Mouse (Mus musculus): ENCODE measurements around the gene Sez6l.

The Sez6l gene

DNA sequence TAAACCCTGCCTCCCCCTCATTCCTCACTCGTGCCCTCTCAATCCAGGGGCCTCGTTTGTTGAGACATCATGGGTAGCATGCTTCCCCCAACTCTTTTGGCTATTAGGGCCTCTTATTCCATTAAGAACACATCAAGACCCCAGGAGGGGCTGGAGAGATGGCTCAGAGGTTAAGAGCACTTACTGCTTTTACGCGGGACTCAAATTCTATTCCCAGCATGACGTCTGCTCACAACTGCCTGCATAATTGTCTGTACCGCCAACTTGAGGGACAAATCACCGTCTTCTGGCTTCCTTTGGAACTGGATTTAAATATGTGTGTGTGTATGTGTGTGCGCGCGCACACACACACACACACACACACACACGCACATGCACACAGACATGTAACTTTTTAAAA is 42.8 kb downstream of the Sez6l start:
- in situ Hi-C loops (cut with MboI, MseI) = no loop called here

DNA sequence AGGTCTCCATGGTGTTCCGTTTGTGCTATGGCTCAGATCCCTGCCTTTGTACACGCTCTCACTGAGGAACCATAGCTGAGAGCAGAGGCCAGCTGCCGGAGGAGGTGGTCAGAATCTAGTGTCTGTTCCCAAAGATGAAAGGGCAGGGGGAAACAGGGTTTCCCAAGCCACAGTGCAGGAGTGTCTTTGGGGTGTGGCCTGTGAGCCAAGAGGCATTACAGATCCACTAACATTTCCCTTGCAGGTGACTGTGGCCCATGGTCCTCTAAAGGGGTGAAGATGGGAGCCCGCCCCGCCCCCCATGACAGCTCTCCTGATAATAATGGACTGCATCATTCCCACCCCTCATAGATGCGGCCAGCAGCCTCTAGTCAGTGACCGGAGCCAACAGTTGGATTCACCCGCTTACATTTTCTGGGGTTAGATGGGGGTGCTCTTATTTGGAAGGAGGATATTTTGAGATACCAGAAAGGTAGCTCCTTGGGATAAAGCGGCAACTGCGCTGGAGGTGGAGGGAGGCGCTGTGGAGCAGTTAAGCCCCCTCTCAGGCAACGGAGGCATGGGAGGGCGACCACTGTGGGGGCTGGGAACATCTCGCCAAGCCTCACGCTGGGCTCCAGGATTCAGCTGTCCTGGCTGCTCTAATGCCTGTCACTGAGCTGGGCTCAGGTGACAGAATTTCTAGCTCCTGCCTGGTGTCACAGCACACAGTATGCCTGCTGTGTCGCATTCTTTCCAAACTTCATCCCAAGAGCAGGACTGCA is 43.5 kb downstream of the Sez6l start:
- in situ Hi-C loops (cut with MboI, MseI) = no loop called here

DNA sequence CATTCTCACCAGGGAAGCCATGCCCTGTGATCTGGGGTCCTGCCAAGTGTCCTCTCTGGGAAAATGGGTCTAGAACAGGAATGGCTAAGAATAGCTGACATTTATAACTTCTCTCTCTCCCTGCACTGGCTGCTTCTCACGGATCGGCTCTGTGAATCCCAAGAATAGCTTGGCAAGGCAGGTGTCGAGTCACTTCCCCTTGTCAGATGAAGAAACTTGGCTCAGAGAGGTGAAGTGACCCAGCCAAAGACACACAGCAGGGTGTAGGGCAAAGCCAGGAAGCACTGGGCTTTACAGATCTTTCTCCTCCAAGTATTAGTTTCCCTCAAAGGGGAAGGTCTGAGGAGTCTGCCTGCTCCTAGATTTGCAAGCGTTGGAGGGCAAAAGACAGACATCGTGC is 44.1 kb downstream of the Sez6l start:
- in situ Hi-C loops (cut with MboI, MseI) = no loop called here

DNA sequence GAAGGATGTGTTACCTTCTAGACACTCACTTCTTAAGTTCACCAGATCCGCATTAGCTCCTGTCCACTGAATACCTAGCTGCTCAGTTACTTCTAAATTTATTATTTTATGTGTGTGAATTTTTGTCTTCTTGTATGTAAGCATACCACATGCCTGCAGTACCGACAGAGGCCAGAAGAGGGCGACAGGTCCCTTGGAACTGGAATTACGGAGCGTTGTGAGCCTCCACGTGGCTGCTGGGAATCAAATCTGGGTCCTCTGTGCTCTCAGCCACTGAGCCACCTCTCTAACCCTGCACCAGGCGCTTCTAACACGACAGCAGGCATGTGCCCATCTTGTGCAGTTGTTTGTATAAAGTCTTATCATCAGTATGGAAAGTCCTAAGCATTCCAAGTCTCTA is 44.8 kb downstream of the Sez6l start:
- in situ Hi-C loops (cut with MboI, MseI) = no loop called here

DNA sequence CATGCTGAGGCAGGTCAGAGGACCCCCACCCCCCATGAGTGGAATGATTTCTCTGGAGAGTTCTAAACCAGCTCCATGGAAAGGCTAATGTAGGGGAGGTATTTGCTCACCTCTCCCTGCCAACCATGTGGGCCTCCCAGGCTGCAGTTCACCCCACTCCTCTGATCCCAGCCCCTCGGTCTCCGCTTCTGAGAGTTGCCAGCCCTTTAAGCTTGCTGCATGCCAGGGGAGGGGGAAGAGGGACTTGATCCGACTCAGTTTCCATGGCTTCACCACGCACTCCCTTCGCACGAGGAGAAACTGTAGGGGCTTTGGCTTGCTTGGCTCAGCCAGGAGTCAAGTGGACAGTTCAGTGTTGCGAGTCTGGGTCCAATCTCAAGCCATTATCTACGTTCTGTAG is 45.9 kb downstream of the Sez6l start:
- in situ Hi-C loops (cut with MboI, MseI) = no loop called here

DNA sequence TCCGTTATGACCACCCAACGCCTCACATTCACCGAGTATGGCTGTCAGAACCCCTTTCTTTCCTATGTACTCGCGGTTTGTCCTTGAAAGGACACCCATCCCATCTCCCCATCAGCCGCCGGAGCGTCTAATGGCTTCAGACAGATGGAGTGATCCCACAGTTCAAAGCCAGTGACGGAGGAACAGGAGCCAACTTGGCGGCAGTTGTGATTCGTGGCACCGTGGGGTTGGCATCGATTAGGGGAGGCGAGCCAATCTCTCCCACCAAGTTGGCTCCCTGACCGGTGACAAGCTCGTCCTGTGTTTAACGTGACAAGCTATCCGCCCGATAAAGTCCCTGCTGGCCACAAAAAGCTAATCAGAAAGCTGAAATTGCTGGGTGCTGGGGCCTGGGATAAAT is 50.0 kb downstream of the Sez6l start:
- in situ Hi-C loops (cut with MboI, MseI) = no loop called here

DNA sequence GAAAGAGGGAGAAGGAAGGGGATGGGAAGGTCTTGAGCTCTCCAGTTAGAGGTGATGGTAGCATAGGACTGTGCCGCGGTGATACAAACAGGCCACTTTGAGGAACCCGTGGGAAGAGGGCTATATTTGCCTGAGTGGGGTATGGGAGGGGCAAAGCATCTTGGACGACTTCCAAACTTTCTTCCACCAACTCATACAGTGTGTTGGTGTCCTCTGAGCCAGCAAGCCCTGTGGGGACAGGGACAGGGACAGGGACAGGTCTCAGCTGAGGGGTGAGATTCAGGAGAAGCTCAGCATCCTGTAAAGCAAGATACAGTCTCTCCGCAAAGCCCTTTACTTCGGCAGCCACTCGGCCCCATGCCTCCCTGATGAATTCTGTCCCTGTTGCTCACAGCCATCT is 50.5 kb downstream of the Sez6l start:
- in situ Hi-C loops (cut with MboI, MseI) = no loop called here

DNA sequence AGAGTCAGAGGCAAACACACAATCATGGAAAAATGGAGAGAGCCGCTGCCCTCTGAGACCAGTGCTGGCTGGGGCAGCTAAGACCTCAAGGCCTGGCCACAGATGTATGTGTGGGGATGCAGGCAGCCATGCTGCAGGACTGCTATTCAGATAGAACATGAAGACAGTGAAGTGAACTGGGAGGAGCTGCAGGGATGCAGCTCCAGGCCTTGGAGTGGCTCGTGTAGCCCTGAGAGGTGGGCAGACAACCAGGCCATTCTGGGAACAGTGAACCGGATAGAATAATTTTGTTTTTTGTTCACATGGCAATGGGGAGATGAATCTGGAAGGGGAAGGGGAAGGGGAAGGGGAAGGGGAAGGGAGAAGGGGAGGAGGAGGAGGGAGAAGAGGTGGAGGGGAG is 51.0 kb downstream of the Sez6l start:
- in situ Hi-C loops (cut with MboI, MseI) = no loop called here

DNA sequence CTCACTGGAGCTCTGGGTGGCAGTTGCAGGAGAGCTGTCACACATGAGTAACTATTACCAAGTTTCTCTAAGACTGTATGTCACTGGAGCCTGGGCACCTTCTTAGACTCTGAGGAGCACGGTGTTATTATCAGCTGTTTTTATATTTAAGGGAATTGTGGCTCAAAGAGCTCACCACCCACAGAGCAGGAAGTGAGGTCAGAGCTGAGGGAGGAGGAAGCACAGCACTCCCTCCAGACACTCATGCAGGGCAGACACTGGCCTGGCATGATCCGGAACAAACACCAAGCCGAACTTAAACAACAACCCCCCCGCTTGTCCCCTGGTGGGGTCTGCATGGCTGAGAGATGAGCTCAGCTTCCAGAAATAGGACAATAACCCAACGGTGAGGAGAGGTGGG is 51.7 kb downstream of the Sez6l start:
- in situ Hi-C loops (cut with MboI, MseI) = no loop called here

DNA sequence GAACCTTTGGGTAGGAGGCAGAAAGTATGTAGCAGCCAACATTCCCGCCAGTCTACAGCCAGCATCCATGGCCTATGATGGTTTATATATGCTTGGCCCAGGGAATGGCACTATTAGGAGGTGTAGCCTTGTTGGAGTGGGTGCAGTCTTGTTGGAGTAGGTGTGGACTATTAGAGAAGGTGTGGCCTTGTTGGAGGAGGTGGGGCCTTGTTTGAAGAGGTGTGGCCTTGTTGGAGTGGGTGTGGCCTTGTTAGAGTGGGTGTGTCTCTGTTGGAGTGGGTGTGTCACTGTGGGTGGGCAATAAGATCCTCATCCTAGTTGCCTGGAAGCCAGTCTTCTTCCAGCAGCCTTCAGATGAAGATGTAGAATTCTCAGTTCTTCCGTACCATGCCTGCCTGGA is 53.2 kb downstream of the Sez6l start:
- in situ Hi-C loops (cut with MboI, MseI) = no loop called here

DNA sequence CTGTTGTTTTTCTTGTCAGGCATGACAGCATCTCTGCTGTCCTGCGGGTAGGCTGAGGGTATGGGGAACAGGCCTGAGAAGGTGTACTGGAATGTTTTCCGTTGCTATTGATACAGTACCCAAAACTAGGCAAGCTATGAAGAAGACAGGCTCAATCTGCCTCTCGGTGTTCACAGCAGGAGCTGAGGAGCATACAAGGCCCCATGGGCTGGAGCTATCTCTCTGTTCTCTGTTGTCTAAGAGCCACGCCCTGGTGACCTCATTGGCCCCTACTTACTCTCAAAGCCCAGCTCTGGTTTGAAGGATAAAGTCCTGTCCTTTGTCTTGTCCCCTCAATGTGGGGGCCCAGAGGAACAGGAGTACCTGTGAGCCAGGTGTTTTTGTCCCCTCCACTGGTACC is 53.7 kb downstream of the Sez6l start:
- in situ Hi-C loops (cut with MboI, MseI) = no loop called here

DNA sequence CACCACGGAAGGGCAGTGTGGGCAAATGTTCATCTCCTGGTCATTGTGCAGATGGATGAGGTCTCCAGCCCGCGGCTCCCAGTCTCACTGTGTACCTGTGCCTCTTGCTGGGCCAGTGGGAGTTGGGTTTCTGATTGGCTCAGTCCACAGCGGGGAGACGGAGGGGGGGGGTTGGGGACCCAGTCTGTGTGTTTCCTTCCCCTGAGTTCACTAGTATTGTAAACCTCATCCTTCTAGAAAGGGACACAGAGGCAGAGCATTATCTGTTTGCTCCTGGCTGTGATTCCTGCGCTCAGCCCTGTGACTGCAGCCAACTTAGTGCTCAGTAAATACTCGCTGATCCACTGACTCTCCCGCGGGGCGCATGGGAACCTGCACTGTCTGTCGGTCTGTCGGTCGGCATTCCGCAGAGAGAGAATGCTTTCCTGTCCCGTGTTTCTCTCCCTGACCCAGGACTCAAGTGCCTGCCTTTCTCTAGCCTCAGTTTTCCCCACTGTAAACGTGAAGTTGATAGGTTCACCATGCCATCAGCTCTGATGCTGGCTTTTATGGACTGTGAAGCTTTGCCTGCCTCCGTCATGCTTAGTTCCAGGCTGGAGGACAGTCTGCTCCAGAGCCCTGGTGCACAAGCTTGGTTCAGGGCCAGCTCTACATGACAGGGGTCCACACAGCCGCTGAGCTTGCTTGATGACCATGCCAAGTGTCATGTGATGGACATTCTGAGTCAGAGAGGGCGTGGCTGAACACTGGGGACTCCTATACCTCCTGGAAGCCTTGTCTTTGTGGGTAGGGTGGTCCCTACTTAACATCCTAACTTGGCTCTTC is 55.1 kb downstream of the Sez6l start:
- in situ Hi-C loops (cut with MboI, MseI) = no loop called here

DNA sequence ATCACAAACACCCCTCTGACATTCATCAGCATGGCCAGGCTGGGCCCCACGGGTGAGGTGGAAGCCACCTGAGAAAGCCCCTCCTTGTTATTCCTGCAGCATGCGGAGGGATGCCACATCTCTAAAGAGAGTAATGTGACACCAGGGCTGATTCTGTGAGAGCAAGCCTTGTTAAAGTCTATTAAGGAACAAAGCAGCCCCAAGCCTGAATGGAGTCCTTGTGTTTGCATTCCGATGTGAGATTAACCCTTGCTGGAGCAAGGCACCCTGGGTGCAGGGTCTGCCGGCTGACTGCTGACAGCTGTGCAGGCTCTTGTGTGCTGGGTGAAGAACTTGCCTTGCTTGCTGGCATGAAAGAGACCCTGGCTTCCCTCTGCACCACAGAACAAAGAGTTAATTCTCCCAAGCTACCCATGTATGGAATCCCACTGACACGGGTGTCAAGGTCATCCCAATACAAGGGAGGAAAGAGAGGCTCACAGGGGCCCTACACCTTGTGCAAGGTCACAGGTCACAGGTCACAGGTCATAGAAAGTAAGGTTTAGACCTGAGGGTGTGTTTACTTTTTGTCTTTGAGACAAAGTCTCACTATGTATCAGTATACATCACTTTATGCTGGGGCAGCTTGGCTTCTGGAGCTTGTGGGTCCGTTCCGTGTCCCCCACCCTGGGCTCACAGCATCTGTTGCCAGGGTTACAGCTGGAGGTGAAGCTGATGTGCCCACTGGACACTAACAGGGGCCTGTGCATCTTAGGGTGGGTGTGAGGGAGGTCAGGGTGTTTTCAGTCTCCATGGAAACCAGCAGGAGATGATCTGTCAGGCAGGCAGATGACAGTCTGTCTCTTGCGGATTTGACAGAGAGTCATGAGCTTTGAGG is 55.9 kb downstream of the Sez6l start:
- in situ Hi-C loops (cut with MboI, MseI) = no loop called here

DNA sequence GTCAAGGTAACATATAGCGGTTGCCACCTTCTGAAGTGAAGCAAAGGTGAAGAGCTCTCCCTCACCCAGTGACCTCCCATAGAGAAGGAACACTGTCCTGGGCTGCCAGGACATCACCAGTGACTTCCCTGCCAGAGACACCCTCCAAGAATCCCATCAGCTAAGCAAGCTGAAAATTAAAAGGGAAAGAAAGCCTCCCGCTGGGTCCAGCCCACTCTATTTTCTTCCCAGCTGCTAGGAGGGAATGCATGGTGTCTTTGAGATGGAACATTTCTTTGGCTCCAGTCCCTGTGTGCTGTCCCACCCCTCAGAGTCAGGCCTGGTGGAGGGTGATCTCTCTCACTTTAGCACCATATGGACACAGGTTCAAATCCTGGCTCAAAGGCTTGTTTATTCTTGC is 58.2 kb downstream of the Sez6l start:
- in situ Hi-C loops (cut with MboI, MseI) = no loop called here

DNA sequence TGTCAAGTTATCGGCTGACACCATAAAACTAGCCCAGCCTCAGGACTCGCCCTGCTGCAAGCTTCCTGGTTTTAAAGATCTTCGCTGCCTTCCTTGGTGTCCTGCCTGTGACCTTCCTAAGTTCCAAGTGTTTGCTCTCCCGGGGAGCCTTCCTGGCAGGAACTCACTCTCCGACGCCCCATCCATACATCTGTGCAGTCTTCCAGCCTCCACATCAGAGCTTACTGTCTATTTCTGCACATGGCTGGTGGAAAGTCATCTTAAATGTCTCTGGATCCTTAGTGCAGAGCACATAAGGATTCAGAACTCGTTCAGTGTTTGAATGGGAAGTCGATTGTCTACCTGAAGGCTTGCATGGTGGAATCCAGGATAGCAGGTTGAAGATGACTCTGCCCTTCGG is 59.5 kb downstream of the Sez6l start:
- in situ Hi-C loops (cut with MboI, MseI) = no loop called here

DNA sequence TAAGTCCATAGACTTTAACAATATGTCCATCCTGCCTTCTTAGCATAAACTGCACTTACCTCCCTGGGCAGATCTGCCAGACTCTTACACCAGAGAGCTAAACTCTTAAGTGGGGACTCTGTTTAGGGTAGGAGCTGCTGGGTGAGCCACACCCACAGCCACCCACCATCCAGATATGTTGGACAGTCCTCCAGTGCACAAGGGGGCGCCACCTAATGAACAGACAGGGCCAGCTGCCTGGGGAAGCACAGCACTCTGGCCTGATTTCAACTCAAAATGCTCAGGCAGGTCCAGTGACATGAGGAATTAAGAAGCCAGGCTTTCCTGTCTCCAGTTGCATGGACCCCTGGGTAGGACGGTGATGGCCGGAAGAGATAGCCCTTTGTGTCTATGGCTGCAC is 60.5 kb downstream of the Sez6l start:
- in situ Hi-C loops (cut with MboI, MseI) = no loop called here

DNA sequence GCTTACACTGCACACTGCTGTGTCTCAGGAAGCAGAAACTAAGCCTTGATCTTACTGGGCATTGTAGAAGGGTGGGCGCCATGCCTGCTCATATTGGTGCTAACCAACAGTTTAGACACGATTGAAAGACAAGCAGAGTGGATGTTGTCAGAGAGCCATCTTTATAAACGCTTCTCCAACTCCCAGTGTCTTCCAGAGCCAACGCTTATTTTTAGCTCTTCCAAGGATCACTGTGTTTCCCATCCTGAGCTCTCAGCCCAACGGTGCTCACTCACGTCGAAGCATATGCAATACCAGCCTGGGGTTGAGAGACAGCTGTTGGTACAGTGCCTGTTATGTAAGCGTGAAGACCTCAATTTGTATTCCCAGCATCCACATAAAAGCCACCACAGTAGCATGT is 66.6 kb downstream of the Sez6l start:
- in situ Hi-C loops (cut with MboI, MseI) = no loop called here

DNA sequence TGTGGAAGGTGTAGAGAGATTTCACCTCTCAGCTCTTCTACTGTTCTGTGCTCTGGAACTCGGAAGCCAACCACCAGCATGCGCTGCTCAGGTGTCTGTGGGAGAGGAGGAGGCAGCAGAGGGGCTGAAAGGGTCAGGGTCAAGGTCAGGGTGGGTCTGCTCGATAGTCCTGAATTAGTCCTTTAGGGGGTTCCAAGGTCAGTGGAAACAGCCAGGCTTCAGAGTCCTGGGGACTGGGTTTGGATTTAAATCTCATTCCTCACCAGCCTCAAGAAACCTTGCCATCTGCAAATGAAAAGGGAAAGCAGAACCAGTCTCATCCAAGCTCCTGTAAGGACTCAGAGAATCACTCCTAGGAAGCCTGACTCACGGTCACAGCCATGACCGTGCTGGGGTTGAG is 67.1 kb downstream of the Sez6l start:
- in situ Hi-C loops (cut with MboI, MseI) = no loop called here

DNA sequence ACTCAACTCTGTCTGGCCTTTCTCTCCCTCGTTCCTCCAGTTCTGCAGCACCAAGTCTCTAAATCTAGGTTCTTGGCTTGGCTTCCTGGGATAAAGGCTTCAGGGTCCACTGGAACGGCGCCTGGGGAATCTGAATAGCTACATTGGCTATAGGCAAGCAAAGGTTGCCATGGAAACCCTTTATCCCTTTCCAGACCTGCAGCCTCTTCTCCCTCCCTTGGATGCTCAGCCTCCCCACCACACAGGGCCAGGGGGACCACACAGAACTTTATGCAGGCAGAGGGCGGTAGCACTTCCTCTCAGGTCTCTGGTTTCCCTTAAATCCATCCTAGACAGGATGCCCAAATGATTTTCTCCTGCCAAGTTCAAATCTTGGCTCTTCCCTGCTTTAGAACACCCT is 71.4 kb downstream of the Sez6l start:
- in situ Hi-C loops (cut with MboI, MseI) = no loop called here

DNA sequence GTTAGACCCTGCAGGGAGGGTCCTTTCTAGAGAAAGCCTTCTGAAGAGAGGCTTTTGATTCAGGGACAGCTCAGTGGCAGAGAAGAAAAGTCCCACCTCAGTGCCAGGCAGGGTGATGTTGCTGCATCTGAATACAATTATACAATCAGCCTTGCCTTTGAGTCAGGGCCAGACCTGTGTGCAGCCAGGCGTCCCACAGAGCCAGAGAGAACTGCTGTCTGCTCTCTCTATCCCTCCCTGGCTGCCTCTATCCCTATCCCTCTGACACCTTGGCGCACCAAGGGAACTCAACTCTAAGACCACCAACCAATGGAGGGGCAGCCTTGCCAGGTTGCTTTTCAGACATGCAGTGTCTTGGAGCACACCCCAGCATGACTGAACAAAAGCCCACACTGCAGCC is 75.6 kb downstream of the Sez6l start:
- in situ Hi-C loops (cut with MboI, MseI) = no loop called here

DNA sequence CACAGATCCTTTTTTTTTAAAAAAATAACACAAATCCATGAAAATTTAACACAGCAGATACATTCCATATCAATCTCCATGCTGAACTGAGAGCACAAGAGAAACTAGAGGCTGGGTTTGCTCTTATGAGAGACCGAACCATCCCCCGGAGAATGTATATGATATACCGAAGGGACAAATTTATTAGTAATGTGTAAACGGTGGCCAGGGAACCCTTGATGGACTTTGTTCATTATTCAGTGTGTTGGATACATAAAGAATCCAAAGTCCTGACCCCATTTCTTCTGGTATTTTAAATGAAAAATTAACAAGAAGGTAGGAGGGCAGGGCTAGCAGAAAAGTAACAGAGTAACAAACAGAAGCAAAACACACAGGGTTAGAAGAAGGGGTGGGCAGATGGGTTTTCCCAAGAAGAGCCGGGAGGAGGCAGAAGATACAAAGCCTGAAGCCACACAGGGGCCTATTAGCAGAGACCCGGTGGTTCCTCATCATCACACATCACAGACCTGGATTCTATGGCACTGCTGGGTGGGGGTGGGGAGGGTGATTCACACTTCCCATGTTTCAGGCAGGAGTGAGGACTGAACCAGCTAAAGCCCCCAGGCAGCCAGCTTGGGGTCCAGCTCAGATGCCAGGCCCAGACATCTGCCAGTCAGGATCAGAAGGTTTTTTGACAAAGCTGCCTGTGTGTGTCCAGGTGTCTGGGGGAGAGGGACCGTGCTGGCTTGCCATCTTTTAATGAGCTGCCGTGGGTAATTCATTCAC is 76.9 kb downstream of the Sez6l start:
- in situ Hi-C loops (cut with MboI, MseI) = no loop called here
